Mouse (Mus musculus): ENCODE results near the gene Procr. TPM values are rescaled to one million over a fixed set of nuclear protein-coding genes. Genes with fewer than 3 reads are reported as not detected.
A peak's percentile ranks its signal among the peaks of the same experiment; 100 is the strongest.

Gene Procr
- 2.7 and 3.6 TPM in 2 replicates for polyA plus RNA-seq (2014; fragmentation: Nextera tagmentation; extraction: Ambion mirVana)

DNA sequence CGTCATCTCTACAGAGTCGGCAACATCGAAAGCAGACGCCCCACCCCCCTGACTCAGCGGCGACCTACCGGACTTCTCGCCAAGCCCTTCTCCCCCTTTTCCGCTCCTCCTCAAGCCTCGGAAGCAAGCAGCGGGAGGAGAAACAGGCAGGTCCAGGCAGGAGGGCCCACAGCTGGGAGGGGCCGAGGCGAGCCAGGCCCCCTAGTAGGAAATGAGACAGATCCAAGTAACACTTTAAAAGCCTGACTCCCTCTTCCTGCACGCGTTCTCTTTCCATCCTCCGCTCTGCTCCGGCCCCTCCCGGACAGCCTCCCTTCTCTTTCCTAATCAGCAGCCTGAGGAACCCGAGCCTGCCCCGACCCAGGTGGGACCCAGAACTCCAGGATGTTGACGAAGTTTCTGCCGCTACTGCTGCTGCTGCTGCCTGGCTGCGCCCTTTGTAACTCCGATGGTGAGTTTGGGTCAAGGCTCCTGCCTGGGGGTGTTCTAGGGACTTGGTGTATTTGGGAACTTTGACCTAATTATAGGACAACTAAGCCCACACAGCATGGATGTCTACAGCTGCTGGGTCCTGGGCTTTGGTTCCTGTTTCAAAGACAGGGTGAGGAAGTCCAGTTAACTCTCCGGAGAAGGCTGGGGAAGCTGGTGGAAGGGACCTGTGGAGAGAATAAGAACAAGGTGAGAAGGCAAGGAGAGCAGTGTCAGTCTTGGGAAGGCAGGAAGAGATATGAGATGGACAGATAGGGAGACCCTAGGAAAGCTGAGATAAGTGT lies at the start of gene Procr:
Gene Procr, plus strand, starts transcription at position 104 of the 773 bp plus-strand sequence.
- Histone ChIP-seq H3K4me3 (ENCODE audit: low read depth, low read length) (peak within 1 kb of the TSS; percentile 35), H3K36me3 (ENCODE audit: control insufficient read depth, insufficient read depth, low read length) (no peaks in the 10 kb centered on the region), H3K9me3 (ENCODE audit: control insufficient read depth, low read length) (no peaks in the 10 kb centered on the region), H3K4me1 (ENCODE audit: control insufficient read depth, insufficient read depth, low read length) (no peaks in the 10 kb centered on the region), H3K9ac (ENCODE audit: low read length) (peak within 1 kb of the TSS; percentile 38), H3K4me2 (ENCODE audit: low read depth, severe bottlenecking) (peak within 1 kb of the TSS; percentile 75), H3K27me3 (ENCODE audit: control insufficient read depth, insufficient read depth, low read length) (no peaks in the 10 kb centered on the region), H3K27ac (replicated peaks; ENCODE audit: low read depth, low read length) (no peak within 1 kb of the TSS)
- WGBS, result 2% methylated on average over 25 of the region's 25 CpGs
- peak; percentile 61 for DNase-seq (ENCODE audit: low spot score)
- peak; percentile 9; the same call in 1 of the 2 replicates for ATAC-seq (ENCODE audit: insufficient number of reproducible peaks, low FRiP score, low TSS enrichment, low read depth)

DNA sequence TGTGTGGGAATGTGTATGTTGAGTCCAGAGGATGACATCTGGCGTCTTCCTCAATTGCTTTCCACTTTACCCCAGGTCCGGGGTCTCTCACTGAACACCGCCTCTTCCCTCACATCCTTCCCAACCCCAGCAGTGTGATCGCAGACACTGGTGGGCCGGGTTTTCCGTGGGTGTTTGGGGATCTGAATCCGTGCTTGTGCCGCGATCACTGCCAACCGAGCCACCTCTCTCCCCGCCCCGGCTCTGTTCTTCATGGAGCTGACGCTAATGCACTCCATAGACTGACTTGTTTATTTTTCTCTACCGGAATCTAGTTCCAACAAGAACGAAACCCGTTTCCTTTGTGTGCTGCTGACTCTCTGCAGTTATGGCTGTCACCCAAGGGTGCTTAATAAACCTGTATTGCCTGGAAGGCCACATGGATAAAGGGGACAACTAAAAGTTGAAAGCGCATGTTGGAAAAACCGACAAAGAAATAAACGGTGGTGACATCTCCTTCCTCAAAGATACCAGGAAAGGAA lies 49.5 kb upstream of the Procr start:
- Histone ChIP-seq H3K9ac (ENCODE audit: low read length) (no peak overlapping the region), H3K4me1 (ENCODE audit: control insufficient read depth, insufficient read depth, low read length) (no peaks in the 10 kb centered on the region), H3K27ac (replicated peaks; ENCODE audit: low read depth, low read length) (no peak overlapping the region), H3K36me3 (ENCODE audit: control insufficient read depth, insufficient read depth, low read length) (peaks cover 2% of the 10 kb centered on the region; the same call in 1 of the 2 replicates), H3K27me3 (ENCODE audit: control insufficient read depth, insufficient read depth, low read length) (no peaks in the 10 kb centered on the region), H3K9me3 (ENCODE audit: control insufficient read depth, low read length) (no peaks in the 10 kb centered on the region), H3K4me3 (ENCODE audit: low read depth, low read length) (no peak overlapping the region), H3K4me2 (ENCODE audit: low read depth, severe bottlenecking) (no peak overlapping the region)
- DNase-seq (ENCODE audit: low spot score) (no peak), ATAC-seq (ENCODE audit: insufficient number of reproducible peaks, low FRiP score, low TSS enrichment, low read depth) (no peak)
- WGBS, result 90% methylated on average over 19 of the region's 19 CpGs

GRCm38 (mm10) chr2:155703630-155704029 lies 47.3 kb upstream of the Procr start:
- H3K9me3 ChIP-seq (ENCODE audit: control insufficient read depth, low read length), result no peaks in the 10 kb centered on the region
- no peaks in the 10 kb centered on the region for H3K4me1 ChIP-seq (ENCODE audit: control insufficient read depth, insufficient read depth, low read length)
- H3K4me3 ChIP-seq (ENCODE audit: low read depth, low read length), result no peak overlapping the region
- ATAC-seq (ENCODE audit: insufficient number of reproducible peaks, low FRiP score, low TSS enrichment, low read depth), result no peak
- H3K27ac ChIP-seq (replicated peaks; ENCODE audit: low read depth, low read length), result no peak overlapping the region
- H3K9ac ChIP-seq (ENCODE audit: low read length), result no peak overlapping the region
- no peak for DNase-seq (ENCODE audit: low spot score)
- no peaks in the 10 kb centered on the region for H3K27me3 ChIP-seq (ENCODE audit: control insufficient read depth, insufficient read depth, low read length)
- H3K36me3 ChIP-seq (ENCODE audit: control insufficient read depth, insufficient read depth, low read length), result peaks cover 5% of the 10 kb centered on the region
- no peak overlapping the region for H3K4me2 ChIP-seq (ENCODE audit: low read depth, severe bottlenecking)
- 78% methylated on average over 4 of the region's 4 CpGs for WGBS

DNA sequence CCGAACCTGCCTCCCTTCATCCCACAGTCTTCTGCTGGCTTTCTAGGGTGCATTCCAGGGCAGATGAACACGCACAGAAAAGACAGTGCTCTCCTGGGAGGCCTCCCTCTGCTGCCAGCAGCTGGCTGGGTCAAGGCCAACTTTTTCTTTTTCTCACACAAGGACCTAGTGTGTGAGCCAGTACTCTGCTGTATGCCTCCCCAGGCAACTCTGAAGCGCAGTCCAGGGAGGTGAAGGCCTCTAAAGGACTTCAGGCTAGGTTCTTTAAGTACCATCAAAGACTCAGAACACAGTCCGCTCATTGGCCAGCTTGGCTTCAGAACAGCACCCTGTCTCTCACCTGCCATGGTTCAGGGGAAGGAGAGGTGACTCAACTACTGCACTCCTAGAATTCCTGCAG lies 43.7 kb upstream of the Procr start:
- no peaks in the 10 kb centered on the region for H3K9me3 ChIP-seq (ENCODE audit: control insufficient read depth, low read length)
- WGBS, result 82% methylated on average over 4 of the region's 4 CpGs

GRCm38 (mm10) chr2:155710557-155710956 lies 40.4 kb upstream of the Procr start:
- Histone ChIP-seq H3K4me2 (ENCODE audit: low read depth, severe bottlenecking) (no peak overlapping the region), H3K27ac (replicated peaks; ENCODE audit: low read depth, low read length) (no peak overlapping the region), H3K27me3 (ENCODE audit: control insufficient read depth, insufficient read depth, low read length) (no peaks in the 10 kb centered on the region), H3K4me3 (ENCODE audit: low read depth, low read length) (no peak overlapping the region), H3K9me3 (ENCODE audit: control insufficient read depth, low read length) (no peaks in the 10 kb centered on the region), H3K9ac (ENCODE audit: low read length) (no peak overlapping the region), H3K4me1 (ENCODE audit: control insufficient read depth, insufficient read depth, low read length) (no peaks in the 10 kb centered on the region), H3K36me3 (ENCODE audit: control insufficient read depth, insufficient read depth, low read length) (peaks cover 2% of the 10 kb centered on the region; the same call in 1 of the 2 replicates)
- ATAC-seq (ENCODE audit: insufficient number of reproducible peaks, low FRiP score, low TSS enrichment, low read depth) (no peak), DNase-seq (ENCODE audit: low spot score) (no peak)
- 85% methylated on average over 11 of the region's 11 CpGs for WGBS

More for the DNA sequence above, 43.7 kb upstream of the Procr start:
- no peak overlapping the region for H3K4me3 ChIP-seq (ENCODE audit: low read depth, low read length)
- no peak for ATAC-seq (ENCODE audit: insufficient number of reproducible peaks, low FRiP score, low TSS enrichment, low read depth)
- H3K4me2 ChIP-seq (ENCODE audit: low read depth, severe bottlenecking), result no peak overlapping the region
- H3K36me3 ChIP-seq (ENCODE audit: control insufficient read depth, insufficient read depth, low read length), result peaks cover 2% of the 10 kb centered on the region; the same call in 1 of the 2 replicates
- no peaks in the 10 kb centered on the region for H3K27me3 ChIP-seq (ENCODE audit: control insufficient read depth, insufficient read depth, low read length)
- no peaks in the 10 kb centered on the region for H3K4me1 ChIP-seq (ENCODE audit: control insufficient read depth, insufficient read depth, low read length)
- no peak overlapping the region for H3K27ac ChIP-seq (replicated peaks; ENCODE audit: low read depth, low read length)
- H3K9ac ChIP-seq (ENCODE audit: low read length), result no peak overlapping the region
- no peak for DNase-seq (ENCODE audit: low spot score)

DNA sequence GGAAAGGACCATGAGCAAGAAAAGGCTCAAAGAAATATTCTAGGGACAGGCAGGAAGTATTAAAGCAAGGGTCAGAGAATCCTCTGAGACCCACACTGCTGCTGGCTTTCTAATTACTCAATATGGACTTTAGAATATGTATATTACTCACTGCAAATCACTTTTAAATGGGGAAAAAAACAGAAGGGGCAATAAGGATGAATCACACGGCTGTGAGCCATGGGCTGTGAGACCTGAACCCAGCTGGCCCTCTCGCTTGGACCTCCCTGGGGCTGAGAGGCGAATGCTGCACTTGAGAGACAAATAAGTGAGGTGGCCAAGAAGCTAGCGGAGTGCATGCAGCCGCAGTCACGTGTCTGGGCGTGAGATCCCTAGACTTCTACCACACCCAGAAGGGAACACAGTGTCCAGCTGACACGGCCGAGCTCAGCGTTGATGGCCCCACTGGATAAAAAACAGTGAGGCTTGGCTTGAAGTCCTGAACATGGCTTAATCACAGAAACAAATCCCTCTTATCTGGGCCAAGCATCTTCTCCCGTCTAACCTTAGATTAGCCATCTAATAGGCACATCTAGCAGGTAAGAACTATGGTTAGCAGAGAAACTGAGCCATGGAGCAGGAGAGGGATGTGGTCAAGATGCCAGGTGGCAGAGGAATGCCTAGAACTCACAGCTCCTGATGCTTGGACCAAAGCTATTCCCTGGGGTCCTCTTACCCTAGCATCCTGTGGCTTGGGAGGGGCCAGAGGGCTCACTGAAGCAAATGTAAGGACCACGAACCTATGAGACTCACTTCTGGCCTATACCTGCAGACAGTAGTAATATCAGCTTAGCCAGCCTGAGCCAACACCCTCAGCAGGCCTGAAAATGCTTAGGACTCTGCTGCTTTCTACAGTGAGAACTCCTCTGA lies 33.6 kb upstream of the Procr start:
- no peaks in the 10 kb centered on the region for H3K9me3 ChIP-seq (ENCODE audit: control insufficient read depth, low read length)
- no peak overlapping the region for H3K27ac ChIP-seq (replicated peaks; ENCODE audit: low read depth, low read length)
- H3K36me3 ChIP-seq (ENCODE audit: control insufficient read depth, insufficient read depth, low read length), result no peaks in the 10 kb centered on the region
- no peaks in the 10 kb centered on the region for H3K4me1 ChIP-seq (ENCODE audit: control insufficient read depth, insufficient read depth, low read length)
- H3K4me3 ChIP-seq (ENCODE audit: low read depth, low read length), result no peak overlapping the region
- 85% methylated on average over 12 of the region's 12 CpGs for WGBS
- ATAC-seq (ENCODE audit: insufficient number of reproducible peaks, low FRiP score, low TSS enrichment, low read depth), result no peak
- DNase-seq (ENCODE audit: low spot score), result no peak
- H3K27me3 ChIP-seq (ENCODE audit: control insufficient read depth, insufficient read depth, low read length), result no peaks in the 10 kb centered on the region
- H3K4me2 ChIP-seq (ENCODE audit: low read depth, severe bottlenecking), result no peak overlapping the region
- H3K9ac ChIP-seq (ENCODE audit: low read length), result no peak overlapping the region

GRCm38 (mm10) chr2:155720585-155720984 lies 30.3 kb upstream of the Procr start:
- Histone ChIP-seq H3K4me3 (ENCODE audit: low read depth, low read length) (no peak overlapping the region), H3K27me3 (ENCODE audit: control insufficient read depth, insufficient read depth, low read length) (no peaks in the 10 kb centered on the region), H3K9ac (ENCODE audit: low read length) (no peak overlapping the region), H3K27ac (replicated peaks; ENCODE audit: low read depth, low read length) (no peak overlapping the region), H3K36me3 (ENCODE audit: control insufficient read depth, insufficient read depth, low read length) (no peaks in the 10 kb centered on the region), H3K4me2 (ENCODE audit: low read depth, severe bottlenecking) (no peak overlapping the region), H3K4me1 (ENCODE audit: control insufficient read depth, insufficient read depth, low read length) (no peaks in the 10 kb centered on the region), H3K9me3 (ENCODE audit: control insufficient read depth, low read length) (no peaks in the 10 kb centered on the region)
- WGBS, result 94% methylated on average over 5 of the region's 5 CpGs
- DNase-seq (ENCODE audit: low spot score) (no peak), ATAC-seq (ENCODE audit: insufficient number of reproducible peaks, low FRiP score, low TSS enrichment, low read depth) (no peak)

- no peak for ATAC-seq (ENCODE audit: insufficient number of reproducible peaks, low FRiP score, low TSS enrichment, low read depth)
- DNase-seq (ENCODE audit: low spot score), result no peak
- no peak overlapping the region for H3K4me2 ChIP-seq (ENCODE audit: low read depth, severe bottlenecking)
- no peaks in the 10 kb centered on the region for H3K27me3 ChIP-seq (ENCODE audit: control insufficient read depth, insufficient read depth, low read length)
- H3K36me3 ChIP-seq (ENCODE audit: control insufficient read depth, insufficient read depth, low read length), result no peaks in the 10 kb centered on the region
- WGBS, result 71% methylated on average over 5 of the region's 5 CpGs
- H3K9me3 ChIP-seq (ENCODE audit: control insufficient read depth, low read length), result no peaks in the 10 kb centered on the region
- H3K4me1 ChIP-seq (ENCODE audit: control insufficient read depth, insufficient read depth, low read length), result no peaks in the 10 kb centered on the region
- H3K4me3 ChIP-seq (ENCODE audit: low read depth, low read length), result no peak overlapping the region
- H3K9ac ChIP-seq (ENCODE audit: low read length), result no peak overlapping the region
- H3K27ac ChIP-seq (replicated peaks; ENCODE audit: low read depth, low read length), result no peak overlapping the region
These were observed 26.9 kb upstream of the Procr start for GRCm38 (mm10) chr2:155724036-155724435.

Data from limb, embryonic 11.5 days (tissue).